Mouse (Mus musculus) embryonic facial prominence, embryonic 14.5 days (tissue): Measurements from ENCODE around the gene Rfx4. TPM values are rescaled to one million over a fixed set of nuclear protein-coding genes. Genes with fewer than 3 reads are reported as not detected.

Experiments
- ATAC-seq: fragments of 200-750 bp; cut with Nextera tagmentation; 2 replicates; pipeline ENCODE4 v1.8.0; 2017; ENCODE audit warnings: low read depth, moderate number of reproducible peaks, moderate TSS enrichment
- DNase-seq: peaks from one replicate; pipeline ENCODE4 v3.0.0-alpha.2; 2015; ENCODE audit warnings: low spot score
- H3K27ac ChIP-seq: fragments of 300-500 bp; sonication (generic); replicated peaks from 2 replicates; pipeline ENCODE4 v1.5.1; 2014; ENCODE audit warnings: low read depth, mild to moderate bottlenecking, low read length, moderate library complexity
- H3K27me3 ChIP-seq: fragments of 300-500 bp; sonication (generic); replicated peaks from 2 replicates; pipeline ENCODE4 v1.6.1; 2014; ENCODE audit warnings: low read length; ENCODE audit not compliant: control insufficient read depth, insufficient read depth
- H3K36me3 ChIP-seq: fragments of 300-500 bp; sonication (generic); 2 replicates; pipeline ENCODE4 v1.6.1; 2014; ENCODE audit warnings: low read length, mixed read lengths; ENCODE audit not compliant: control insufficient read depth, insufficient read depth
- H3K4me1 ChIP-seq: fragments of 300-500 bp; sonication (generic); 2 replicates; pipeline ENCODE4 v1.6.1; 2014; ENCODE audit warnings: antibody characterized with exemption, low read length; ENCODE audit not compliant: control insufficient read depth, insufficient read depth
- H3K4me2 ChIP-seq: fragments of 300-500 bp; sonication (generic); 2 replicates; pipeline ENCODE4 v1.6.1; 2014; ENCODE audit warnings: low read depth, mild to moderate bottlenecking, low read length, moderate library complexity, mixed read lengths
- H3K4me3 ChIP-seq: fragments of 300-500 bp; sonication (generic); 2 replicates; pipeline ENCODE4 v1.5.1; 2014; ENCODE audit warnings: low read depth, mild to moderate bottlenecking, low read length
- H3K9ac ChIP-seq: fragments of 300-500 bp; sonication (generic); 2 replicates; pipeline ENCODE4 v1.6.1; 2014; ENCODE audit warnings: low read depth, mild to moderate bottlenecking, low read length, moderate library complexity, mixed read lengths
- H3K9me3 ChIP-seq: fragments of 300-500 bp; sonication (generic); 2 replicates; pipeline ENCODE4 v1.6.1; 2016; ENCODE audit warnings: low read length; ENCODE audit not compliant: control insufficient read depth
- WGBS: fragments of 180-500 bp; shearing (Covaris S2); extraction: QIAGEN DNeasy Blood & Tissue Kit; methylation state at CpG from one replicate; pipeline ENCODE4 v1.1.7; 2014; 5-methylcytosine and 5-hydroxymethylcytosine counted together
- polyA plus RNA-seq: library from polyadenylated mRNA; unstranded; fragments of >200 nt; fragmentation: Nextera tagmentation; extraction: Ambion mirVana; gene quantifications from 2 replicates; pipeline ENCODE4 v1.2.1, GENCODE M21; 2014

The Rfx4 gene
- polyA plus RNA-seq, 1 experiment from 2014 or later: 0.15 TPM

DNA sequence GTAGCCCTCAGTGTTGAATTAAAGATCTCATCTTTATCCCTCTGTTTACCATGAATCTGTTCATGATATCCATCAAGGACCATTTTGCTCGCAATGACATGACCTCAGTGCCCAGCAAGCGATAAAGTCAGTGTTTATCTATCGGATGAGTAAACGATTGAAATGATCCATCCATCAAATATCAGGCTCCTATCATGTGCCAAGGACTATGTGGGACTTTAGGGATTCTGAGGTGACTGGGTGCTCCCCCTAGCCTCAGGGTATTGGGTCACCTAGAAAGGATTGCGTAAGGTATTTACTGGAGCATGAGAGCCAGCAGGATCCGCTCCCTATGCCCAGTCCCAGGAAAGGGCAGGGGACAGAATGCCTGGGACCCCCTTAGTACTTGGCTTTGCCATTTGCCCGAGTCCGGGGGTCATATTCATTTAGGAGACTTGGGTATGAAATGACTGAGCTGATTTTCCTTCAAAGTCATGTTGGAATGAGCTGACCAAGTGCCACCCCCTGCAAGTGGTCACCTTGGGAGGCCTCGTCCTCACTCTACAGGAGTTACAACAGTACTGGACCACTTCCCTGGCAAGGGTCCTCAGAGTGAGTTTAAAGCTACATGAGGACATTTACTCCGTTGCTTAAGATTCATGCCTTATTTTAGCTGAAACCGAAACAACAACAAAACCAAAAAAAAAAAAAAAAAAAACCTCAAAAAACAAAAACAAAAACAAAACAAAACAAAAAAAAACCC is 55.5 kb downstream of the Rfx4 start:
- Histone ChIP-seq H3K36me3 (no peaks in the 10 kb centered on the region), H3K27me3 (no peaks in the 10 kb centered on the region), H3K4me2 (no peak overlapping the region), H3K27ac (no peak overlapping the region), H3K4me3 (no peak overlapping the region), H3K9ac (no peak overlapping the region), H3K9me3 (no peaks in the 10 kb centered on the region), H3K4me1 (no peaks in the 10 kb centered on the region)
- ATAC-seq (no peak), DNase-seq (no peak)
- 90% methylated on average over 11 of the region's 11 CpGs for WGBS

DNA sequence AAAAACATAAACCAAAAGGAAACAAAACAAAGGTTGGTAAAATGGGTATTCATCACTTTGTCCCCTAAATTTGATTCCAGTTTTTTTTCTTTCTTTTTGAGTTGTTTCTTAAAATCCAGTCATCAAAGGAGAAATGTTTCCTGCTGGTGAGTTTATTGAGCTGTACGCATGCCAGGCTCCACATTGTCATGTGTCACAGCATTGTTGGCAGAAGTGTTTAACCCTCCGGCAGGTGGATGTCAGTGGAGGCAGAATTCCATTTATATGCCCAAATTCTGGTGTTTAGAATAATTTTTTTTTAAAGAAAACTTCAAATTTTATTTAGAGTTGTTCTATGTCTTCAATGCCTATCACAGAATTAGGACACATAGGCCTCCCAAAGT is 56.0 kb downstream of the Rfx4 start:
- Histone ChIP-seq H3K9ac (no peak overlapping the region), H3K4me3 (no peak overlapping the region), H3K4me1 (no peaks in the 10 kb centered on the region), H3K4me2 (no peak overlapping the region), H3K27me3 (no peaks in the 10 kb centered on the region), H3K9me3 (no peaks in the 10 kb centered on the region), H3K27ac (no peak overlapping the region), H3K36me3 (no peaks in the 10 kb centered on the region)
- whole genome bisulfite sequencing: 79% methylated on average over 2 of the region's 2 CpGs
- no peak for ATAC-seq
- no peak for DNase-seq

DNA sequence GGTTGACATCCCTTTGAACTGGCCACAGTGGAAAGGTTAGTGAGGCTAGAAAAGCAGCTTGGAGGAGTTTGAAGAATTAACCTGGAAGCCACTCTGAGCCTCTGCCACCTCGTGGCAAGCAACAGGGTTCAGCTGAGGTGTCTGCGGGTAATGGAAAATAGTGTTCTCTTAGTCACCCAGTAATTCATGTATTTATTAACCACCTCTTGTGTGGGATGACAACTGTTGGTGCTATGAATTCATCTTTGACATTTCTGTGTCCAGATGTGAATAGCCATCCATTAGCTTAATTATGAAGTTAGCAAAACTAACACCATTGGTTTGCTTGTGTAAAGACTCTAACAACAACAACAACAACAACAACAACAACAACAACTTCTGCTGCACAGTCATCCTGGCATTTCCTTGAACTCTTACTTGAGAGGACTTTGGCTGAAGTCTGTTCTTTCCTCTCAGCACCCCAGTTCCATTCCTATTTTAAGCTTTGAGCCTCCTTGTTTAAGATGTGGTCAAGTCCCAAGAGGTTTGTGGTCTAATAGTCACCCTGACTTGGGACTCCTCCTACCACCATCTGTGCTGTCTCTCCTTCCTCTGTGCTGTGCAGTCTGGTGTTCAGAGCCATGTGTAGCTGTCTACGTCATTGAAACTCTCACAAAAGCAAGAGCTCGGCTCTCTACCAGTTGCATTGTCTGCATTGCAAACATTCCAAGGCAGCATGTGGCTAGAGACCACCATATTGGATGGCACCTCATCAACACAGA is 60.0 kb downstream of the Rfx4 start:
- Histone ChIP-seq H3K27ac (no peak overlapping the region), H3K4me2 (no peak overlapping the region), H3K9me3 (no peaks in the 10 kb centered on the region), H3K4me1 (no peaks in the 10 kb centered on the region), H3K27me3 (no peaks in the 10 kb centered on the region), H3K9ac (no peak overlapping the region), H3K4me3 (no peak overlapping the region), H3K36me3 (no peaks in the 10 kb centered on the region)
- WGBS: 71% methylated on average over 4 of the region's 4 CpGs
- DNase-seq (peak; percentile 27), ATAC-seq (no peak)

DNA sequence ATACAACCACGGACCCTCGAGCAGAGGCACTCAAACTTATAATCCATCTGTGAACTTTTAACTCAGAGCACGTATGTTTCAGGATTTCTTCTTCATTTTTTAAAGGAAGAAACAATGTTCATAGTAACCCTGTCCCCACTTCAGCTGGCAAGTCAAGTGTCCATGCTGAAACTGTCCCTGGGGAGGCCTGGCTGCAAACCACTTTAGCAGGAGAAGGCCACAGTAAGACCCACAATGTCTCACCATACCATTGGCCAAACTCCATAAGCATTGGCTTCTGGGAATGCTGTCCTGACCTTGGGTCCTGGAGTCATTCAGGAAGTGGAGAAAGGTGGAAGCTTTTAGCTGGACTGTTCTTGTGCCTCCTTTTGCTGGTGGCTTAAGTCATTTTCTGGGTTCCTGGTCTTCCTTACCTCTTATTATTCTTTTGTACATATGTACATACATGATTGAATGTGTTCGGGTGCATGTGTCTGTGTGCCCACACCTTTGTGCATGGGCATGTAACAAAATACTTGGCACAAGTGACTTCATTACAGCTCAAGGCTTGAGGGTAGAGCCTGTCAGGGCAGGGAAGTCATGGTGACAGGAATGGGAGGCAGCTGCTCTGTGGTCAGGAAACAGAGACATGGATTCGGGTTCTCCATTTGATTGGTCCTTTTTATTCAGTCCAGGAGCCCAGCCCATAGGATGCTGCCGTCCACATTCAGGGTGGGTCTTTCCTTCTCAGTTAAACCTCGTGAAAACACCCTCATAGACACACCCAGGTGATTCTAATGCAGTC is 61.4 kb downstream of the Rfx4 start:
- no peak overlapping the region for H3K4me3 ChIP-seq
- DNase-seq (no peak), ATAC-seq (no peak)
- H3K27me3 ChIP-seq: no peaks in the 10 kb centered on the region
- no peak overlapping the region for H3K27ac ChIP-seq
- 77% methylated on average over 7 of the region's 7 CpGs for WGBS
- H3K9ac ChIP-seq: no peak overlapping the region
- H3K4me2 ChIP-seq: no peak overlapping the region
- no peaks in the 10 kb centered on the region for H3K9me3 ChIP-seq
- H3K36me3 ChIP-seq: no peaks in the 10 kb centered on the region
- no peaks in the 10 kb centered on the region for H3K4me1 ChIP-seq

DNA sequence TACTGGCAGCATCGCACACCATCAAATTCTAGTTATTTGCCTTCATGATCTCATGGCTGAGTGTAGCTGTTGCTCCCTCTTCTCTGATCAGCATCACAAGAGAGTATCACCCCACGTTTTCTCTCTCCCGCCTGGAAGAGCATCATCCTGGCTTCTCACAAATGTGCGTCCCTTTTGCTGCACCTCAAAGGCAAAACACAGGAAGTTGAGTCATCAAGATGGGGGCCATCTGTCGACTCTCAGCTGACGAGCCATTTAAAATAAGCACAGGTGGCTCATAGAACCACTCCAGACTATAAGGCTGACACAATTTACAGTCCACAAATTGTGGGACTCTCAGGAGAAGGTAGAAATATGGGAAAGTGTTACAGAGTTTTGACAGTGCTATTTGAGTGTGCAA is 63.8 kb downstream of the Rfx4 start:
- Histone ChIP-seq H3K4me2 (no peak overlapping the region), H3K4me1 (peaks cover 11% of the 10 kb centered on the region), H3K27me3 (no peaks in the 10 kb centered on the region), H3K9ac (no peak overlapping the region), H3K36me3 (no peaks in the 10 kb centered on the region), H3K9me3 (no peaks in the 10 kb centered on the region), H3K4me3 (no peak overlapping the region), H3K27ac (no peak overlapping the region)
- no peak for DNase-seq
- ATAC-seq: no peak
- 56% methylated on average over 6 of the region's 6 CpGs for WGBS

DNA sequence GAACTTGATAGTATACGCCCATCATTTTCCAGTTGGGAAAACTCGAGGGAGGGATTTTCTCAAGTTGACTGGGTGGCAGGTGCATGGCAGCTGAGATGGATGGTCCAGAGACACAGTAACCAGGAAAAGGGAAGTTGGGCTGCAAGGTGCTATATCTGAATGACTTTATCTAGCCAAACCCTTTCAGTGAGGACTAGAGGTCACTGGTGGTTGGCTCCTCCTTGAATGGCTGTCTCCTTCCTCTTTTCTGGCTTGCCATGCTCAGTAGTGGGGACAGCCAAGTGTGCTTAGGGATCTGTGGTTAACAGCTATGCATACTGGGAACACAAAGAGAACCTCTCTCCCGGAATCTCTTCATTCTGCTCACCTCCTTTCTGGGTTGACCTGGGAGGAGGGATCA is 64.4 kb downstream of the Rfx4 start:
- no peaks in the 10 kb centered on the region for H3K36me3 ChIP-seq
- no peak overlapping the region for H3K4me2 ChIP-seq
- ATAC-seq (no peak), DNase-seq (no peak)
- no peaks in the 10 kb centered on the region for H3K27me3 ChIP-seq
- WGBS: 67% methylated on average over 3 of the region's 3 CpGs
- H3K9me3 ChIP-seq: no peaks in the 10 kb centered on the region
- H3K4me3 ChIP-seq: no peak overlapping the region
- peaks cover 11% of the 10 kb centered on the region for H3K4me1 ChIP-seq
- H3K27ac ChIP-seq: no peak overlapping the region
- H3K9ac ChIP-seq: no peak overlapping the region

DNA sequence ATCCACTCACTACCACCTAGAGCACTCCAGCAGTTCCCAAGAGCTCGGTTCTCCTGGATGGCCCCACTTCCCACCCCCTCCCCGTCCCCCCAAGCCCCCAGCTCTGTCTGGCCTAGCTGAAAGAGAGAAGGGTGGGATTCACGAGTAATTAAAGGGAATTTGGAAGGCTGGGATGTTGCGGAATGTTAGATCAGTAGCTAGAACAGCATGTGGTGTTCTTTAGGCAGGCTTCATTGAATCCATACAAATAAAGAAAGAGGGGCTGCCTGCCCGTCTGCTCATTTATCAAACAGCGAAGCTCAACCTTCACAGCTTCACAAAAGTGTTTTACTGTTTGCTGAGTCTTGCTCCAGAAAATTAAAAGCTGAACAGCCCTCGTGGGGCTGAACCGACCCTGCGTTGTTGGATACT is 66.9 kb downstream of the Rfx4 start:
- Histone ChIP-seq H3K27ac (no peak overlapping the region), H3K4me1 (peaks cover 11% of the 10 kb centered on the region), H3K27me3 (no peaks in the 10 kb centered on the region), H3K9ac (no peak overlapping the region), H3K4me2 (no peak overlapping the region), H3K4me3 (no peak overlapping the region), H3K36me3 (no peaks in the 10 kb centered on the region), H3K9me3 (no peaks in the 10 kb centered on the region)
- WGBS: 33% methylated on average over 9 of the region's 9 CpGs
- ATAC-seq: no peak
- DNase-seq: peak; percentile 16

DNA sequence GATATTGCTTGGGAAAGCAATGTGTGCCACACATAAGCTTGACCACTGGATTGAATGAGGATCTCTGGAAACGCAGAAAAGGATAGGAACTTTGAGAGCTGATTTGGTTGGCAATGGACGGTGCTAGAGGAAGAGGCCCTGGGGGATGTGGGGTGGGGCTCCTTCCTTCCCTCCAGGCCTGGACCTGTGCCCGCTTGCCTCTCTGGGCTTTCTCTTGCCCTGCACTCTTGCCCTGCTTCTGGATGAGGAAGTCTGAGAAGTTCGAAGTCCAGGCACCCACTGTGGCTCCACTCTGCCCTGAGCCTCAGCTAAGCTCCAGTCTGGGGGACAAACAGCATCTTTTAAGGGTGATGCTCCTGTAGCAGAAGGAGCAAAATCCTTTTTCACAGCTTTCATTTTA is 67.8 kb downstream of the Rfx4 start:
- no peak overlapping the region for H3K4me3 ChIP-seq
- DNase-seq (no peak), ATAC-seq (no peak)
- 35% methylated on average over 4 of the region's 4 CpGs for WGBS
- peaks cover 11% of the 10 kb centered on the region for H3K4me1 ChIP-seq
- no peaks in the 10 kb centered on the region for H3K27me3 ChIP-seq
- H3K4me2 ChIP-seq: no peak overlapping the region
- no peak overlapping the region for H3K27ac ChIP-seq
- no peaks in the 10 kb centered on the region for H3K9me3 ChIP-seq
- H3K9ac ChIP-seq: no peak overlapping the region
- H3K36me3 ChIP-seq: no peaks in the 10 kb centered on the region
